Mouse (Mus musculus) MN1 (cell line): ENCODE results near the gene Trpv3.

Experiments
- DNase-seq: peaks from one replicate; pipeline ENCODE4 v3.0.0-alpha.2; 2016; ENCODE audit warnings: low spot score

The Trpv3 gene

GRCm38 (mm10) chr11:73267267-73267666 is at the start of gene Trpv3:
Gene Trpv3 (plus strand): TSS chr11:73267388.
- DNase-seq: no peak

DNA sequence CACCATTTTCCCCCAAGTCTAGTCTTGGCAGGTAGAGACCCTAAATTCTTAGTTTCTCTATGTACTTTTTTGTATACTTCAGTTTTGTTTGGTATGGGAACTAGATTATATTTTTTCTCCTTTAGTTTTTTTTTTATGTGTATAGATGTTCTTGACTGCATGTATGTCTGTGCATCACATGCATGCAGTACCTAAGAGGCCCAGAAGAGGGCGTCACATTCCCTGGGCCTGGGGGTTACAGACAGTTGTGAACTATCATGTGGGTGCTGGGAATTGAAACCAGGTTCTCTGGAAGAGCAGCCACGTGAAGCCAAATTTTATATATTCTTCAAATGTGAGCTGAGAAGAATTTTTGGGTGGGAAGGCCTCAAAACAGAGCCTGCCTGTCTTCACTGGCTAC is 47.5 kb upstream of the Trpv3 start:
- no peak for DNase-seq

DNA sequence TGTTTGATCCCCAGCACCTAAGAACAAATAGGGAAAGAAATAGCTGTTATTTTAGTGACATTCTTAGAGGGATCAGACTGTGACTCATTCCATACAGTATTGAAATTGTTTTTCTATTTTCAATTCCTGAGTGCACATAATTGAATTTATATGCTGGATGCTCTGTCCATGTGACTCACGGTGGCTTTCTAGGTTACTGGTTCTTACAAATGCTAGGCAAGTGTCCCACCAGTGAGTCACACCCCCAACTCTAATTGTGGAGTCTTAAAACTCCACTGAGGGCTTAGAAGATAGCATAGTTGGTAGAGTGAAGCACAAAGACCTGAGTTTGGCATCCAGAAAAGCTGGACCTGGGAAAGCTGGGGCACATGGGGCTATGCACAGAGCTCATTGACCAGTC is 46.5 kb upstream of the Trpv3 start:
- no peak for DNase-seq

DNA sequence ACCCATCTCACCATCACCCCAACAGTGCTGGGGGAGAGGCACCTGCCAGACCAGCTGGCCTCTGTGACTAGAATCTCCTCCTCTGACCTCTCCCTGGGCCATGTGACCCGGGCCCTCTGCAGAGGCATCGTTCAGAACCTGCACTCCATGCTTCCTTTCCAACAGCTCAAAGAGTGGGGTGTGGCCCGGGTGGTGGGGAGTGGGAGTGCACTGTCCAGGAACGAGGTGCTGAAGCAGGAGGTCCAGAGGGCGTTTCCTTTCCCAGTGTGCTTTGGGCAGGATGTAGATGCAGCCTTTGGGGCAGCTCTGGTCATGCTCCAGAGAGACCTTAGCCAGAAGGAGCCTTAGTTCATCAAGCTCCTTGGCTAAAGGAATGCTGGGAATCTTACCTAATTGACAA is 44.3 kb upstream of the Trpv3 start:
- no peak for DNase-seq

DNA sequence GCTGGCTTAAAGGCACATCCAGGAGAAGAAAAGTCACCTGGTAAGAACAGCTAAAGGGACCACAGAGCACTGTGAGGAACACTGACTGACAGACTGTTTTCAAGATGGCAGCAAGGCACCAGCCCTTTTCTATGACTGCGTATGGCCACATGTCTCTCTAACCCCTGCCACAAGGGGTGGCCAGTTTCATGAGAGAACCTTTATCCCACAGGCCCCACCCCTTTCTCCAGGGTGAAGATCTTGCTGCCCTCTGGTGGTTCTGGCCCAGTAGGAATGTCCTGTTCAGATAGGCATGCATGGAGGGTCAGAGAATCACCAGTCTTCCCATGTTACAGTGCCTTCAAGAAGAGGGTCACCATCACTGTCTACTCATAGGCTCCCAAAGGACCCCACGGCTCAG is 43.2 kb upstream of the Trpv3 start:
- DNase-seq: peak; percentile 8

DNA sequence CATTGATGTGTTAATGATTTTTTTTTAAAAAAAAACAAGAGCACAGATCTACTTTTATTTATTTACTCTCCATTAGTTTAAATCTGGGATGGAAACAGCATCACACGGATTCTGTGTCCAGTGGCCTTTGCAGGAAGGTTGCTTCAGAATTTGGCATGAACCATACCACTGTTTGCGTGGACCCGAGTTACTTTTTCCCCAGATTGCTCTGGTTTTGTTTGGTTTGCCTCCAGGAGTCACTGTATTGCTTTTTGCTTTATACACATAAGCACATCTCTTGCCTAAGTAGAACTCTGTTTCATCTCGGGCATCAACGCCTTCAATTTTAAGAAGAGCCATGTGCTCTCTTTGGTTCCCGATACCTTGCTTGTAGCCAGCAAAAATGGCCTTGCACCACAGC is 41.3 kb upstream of the Trpv3 start:
- no peak for DNase-seq

DNA sequence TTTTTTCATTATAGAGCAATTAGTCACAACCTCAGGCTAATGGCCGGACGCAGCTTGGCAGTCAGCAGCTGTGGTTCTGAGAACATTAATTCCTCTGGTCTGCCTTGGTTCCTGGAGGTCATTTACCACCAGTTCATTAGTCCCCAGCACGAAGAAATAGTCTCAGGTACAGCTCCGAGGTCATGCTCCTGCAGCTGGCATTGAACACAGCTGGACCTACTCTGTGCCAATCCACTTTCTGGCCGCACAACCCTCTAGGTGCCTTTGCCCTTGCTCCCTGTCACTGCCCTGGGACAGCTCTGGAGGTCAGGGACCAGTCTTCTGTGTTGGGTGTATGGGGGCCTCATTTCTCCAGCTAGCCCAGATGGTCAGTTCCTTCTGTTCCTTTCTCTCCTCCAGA is 38.3 kb upstream of the Trpv3 start:
- DNase-seq: no peak

- DNase-seq: no peak
Measured at GRCm38 (mm10) chr11:73230081-73230480, 37.1 kb upstream of the Trpv3 start.

DNA sequence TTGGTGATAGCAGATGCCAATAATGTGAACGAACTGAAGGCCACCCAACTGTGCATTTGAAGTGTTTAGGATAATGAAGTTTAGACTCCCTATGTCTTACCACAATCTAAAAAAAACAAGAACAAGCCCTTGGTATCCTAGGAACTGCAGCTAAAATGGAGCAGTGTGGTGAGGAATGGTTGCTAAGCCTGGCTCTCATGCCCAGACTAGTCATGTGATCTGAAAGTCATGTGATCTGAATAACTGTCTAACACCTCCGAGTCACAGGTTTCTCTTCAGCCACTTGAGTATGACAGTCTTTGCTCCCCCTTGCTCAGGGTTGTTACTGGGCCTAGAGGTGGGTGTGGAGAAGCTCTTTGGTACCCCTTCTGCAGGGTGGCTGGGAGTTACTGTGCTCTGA is 34.7 kb upstream of the Trpv3 start:
- no peak for DNase-seq

- DNase-seq: no peak
Measured at GRCm38 (mm10) chr11:73233992-73234391, 33.2 kb upstream of the Trpv3 start, which contains the start of gene Trpv1. Gene Trpv1 (plus strand): TSS chr11:73234292.

GRCm38 (mm10) chr11:73235990-73236701 is 31.0 kb upstream of the Trpv3 start:
- DNase-seq: no peak

- no peak for DNase-seq
Measured at GRCm38 (mm10) chr11:73236731-73237130, 30.5 kb upstream of the Trpv3 start.

- no peak for DNase-seq
Measured at GRCm38 (mm10) chr11:73242199-73242598, 25.0 kb upstream of the Trpv3 start.

- no peak for DNase-seq
Measured at GRCm38 (mm10) chr11:73242777-73243176, 24.4 kb upstream of the Trpv3 start.

DNA sequence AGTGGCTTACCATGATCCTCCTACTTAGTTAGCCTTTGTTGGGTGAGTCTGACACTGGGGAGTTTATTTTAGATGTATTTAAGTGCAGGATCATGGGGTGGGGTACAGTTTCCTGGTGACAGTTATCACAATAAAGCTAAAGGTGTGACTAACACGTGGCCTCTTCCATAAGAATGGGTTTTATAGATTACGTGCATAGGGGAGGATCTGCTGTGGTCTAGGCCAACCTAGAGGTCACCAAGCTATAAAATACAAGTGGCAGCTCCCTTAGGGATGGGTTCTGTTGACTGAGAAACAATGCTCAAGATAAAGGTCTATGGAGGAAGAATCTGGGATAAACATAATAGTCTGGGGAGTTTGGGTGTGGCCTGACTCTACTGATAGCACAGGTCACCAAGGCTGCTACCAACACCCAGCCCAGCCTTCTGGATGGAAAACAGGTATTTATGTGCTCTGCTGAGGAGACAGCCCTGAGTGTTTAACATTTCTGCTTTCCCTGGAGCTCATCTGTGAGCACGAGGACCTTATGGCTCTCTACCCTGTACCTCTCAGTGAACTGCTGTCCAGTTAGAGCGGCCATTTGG is 9.7 kb upstream of the Trpv3 start:
- DNase-seq: no peak

GRCm38 (mm10) chr11:73258664-73259063 is 8.5 kb upstream of the Trpv3 start:
- DNase-seq: no peak

GRCm38 (mm10) chr11:73260457-73260856 is 6.7 kb upstream of the Trpv3 start:
- DNase-seq: no peak

DNA sequence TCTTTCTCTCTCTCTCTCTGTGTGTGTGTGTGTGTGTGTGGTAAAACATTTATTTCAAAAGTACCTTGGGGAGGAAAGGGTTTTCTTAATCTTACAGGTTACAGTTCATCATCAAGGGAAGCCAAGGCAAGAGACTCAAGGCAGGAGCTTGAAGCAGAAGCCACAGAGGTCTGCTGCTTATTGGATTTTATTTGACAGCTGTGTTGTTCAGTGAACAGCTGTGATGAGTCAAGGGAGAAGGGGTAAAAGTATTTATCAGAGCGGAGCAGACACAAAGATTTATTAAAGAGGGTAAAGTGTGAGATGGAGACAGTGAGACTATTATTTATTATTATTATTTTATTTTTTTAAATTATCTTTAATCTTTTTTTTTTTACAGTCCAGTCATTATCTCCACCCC is 5.8 kb upstream of the Trpv3 start:
- DNase-seq: no peak

GRCm38 (mm10) chr11:73274821-73275220 is 7.6 kb downstream of the Trpv3 start:
- no peak for DNase-seq

DNA sequence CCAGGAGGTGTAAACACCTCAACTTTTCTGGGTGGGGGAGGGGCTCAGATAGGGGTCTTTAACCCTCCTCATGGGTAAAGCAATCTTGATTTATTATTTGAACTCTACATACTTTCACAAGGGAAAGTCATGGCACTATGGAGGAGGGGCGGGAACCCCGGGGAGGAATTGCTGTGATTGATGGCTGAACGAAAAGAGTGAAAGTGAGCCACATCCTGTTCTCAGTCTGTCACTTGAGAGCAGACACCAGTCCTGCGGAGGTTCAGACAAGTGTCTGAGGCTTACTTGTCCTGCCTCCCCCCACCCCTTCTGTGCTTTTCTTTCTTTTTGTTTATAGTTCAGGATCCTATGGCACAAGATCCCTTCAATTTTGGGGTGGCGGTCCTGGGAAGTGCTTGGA is 13.5 kb downstream of the Trpv3 start:
- DNase-seq: no peak

- DNase-seq: no peak
Measured at GRCm38 (mm10) chr11:73281528-73282027, 14.4 kb downstream of the Trpv3 start.

- no peak for DNase-seq
Measured at GRCm38 (mm10) chr11:73283369-73283768, 16.2 kb downstream of the Trpv3 start.

DNA sequence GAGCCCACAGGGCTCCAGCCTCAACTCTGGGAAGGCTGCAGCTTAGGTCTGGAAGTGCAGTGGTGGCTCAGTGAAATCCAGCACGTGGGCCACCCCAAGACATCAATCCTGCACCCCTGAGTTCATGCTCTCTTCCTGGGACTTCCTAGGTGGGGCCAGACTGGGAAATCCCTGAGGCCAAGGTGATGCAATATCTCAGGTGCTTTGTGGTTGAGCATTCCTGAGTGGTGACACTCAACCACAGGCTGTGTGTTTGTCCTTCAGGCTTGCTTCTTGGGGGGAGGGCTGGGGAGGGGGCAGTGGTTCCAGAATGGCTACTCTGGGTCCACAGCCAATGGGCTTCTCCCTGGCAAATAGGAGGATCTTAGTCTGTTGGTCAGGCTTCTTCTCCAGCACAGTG is 16.7 kb downstream of the Trpv3 start:
- DNase-seq: no peak

GRCm38 (mm10) chr11:73284351-73284750 is 17.2 kb downstream of the Trpv3 start:
- DNase-seq: no peak
